1 mouse cellular context compared by ENCODE assay signal in the genomic region with DNA sequence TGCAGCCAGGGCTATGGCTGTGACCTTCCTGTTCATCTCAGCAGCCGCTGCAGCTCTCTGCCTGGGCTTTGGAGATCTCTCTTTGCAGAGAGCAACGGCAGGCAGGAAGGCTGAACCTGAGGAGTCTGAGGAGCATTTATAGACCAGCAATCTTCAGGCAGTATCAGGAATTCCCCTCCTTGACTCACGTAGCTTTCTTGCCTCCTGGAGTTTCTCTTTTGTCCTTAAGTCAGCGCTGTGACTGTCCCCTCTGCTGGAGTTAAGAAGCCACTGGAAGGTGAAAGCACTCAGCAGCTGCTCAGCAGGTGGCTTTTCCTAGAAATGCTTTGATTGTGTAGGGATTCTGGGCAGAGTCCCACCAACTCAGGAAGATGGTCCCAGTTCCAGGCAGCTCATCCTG.
TF ChIP-seq lines count a peak whose summit lies in the region.

No protein-coding gene starts in this region.

TF ChIP-seq in CH12.LX, 34 proteins besides CTCF, POLR2A, EP300 and RAD21 (continued from another document):
- TF ChIP-seq MXI1 (IDR thresholded peaks at IDR 0.05; ENCODE audit: low read depth, low read length): no peak
- no peak for TF ChIP-seq USF1 (IDR thresholded peaks at IDR 0.05; ENCODE audit: low read depth, low read length)
- TF ChIP-seq PAX5 (IDR thresholded peaks at IDR 0.05; ENCODE audit: low read length): no peak
- TF ChIP-seq HCFC1 (IDR thresholded peaks at IDR 0.05; ENCODE audit: low read depth, low read length): no peak
- no peak for TF ChIP-seq UBTF (IDR thresholded peaks at IDR 0.05; ENCODE audit: low read depth, low read length)
- no peak for TF ChIP-seq ZNF384 (IDR thresholded peaks at IDR 0.05; ENCODE audit: low read depth, low read length)
- TF ChIP-seq ZMIZ1 (IDR thresholded peaks at IDR 0.05; ENCODE audit: low read depth, low read length): no peak
- TF ChIP-seq E2F4 (IDR thresholded peaks at IDR 0.05; ENCODE audit: insufficient replicate concordance, low read depth, low read length): no peak
- no peak for TF ChIP-seq CHD2 (IDR thresholded peaks at IDR 0.05; ENCODE audit: low read length)
- no peak for TF ChIP-seq SMC3 (IDR thresholded peaks at IDR 0.05; ENCODE audit: low read depth, low read length)
- TF ChIP-seq ETS1 (conservative IDR thresholded peaks at IDR 0.05; ENCODE audit: low read depth, low read length): no peak
- no peak for TF ChIP-seq POLR2AphosphoS2 (IDR thresholded peaks at IDR 0.05; ENCODE audit: low read depth, low read length)
- TF ChIP-seq SIN3A (IDR thresholded peaks at IDR 0.05; ENCODE audit: low read length): no peak
- no peak for TF ChIP-seq KAT2A (IDR thresholded peaks at IDR 0.05; ENCODE audit: insufficient replicate concordance, low read length)
- no peak for TF ChIP-seq MAZ (IDR thresholded peaks at IDR 0.05; ENCODE audit: low read depth, low read length)
- no peak for TF ChIP-seq TCF12 (IDR thresholded peaks at IDR 0.05; ENCODE audit: low read depth, low read length)
- TF ChIP-seq USF2 (conservative IDR thresholded peaks at IDR 0.05; ENCODE audit: low read depth, low read length): no peak
TF ChIP-seq in CH12.LX: peak in this region for 0.
